Mouse (Mus musculus): ENCODE results near the gene Lim2. TPM values are rescaled to one million over a fixed set of nuclear protein-coding genes. Genes with fewer than 3 reads are reported as not detected.

Lim2 gene
- polyA plus RNA-seq, 1 experiment from 2014 or later: 0.52 TPM

DNA sequence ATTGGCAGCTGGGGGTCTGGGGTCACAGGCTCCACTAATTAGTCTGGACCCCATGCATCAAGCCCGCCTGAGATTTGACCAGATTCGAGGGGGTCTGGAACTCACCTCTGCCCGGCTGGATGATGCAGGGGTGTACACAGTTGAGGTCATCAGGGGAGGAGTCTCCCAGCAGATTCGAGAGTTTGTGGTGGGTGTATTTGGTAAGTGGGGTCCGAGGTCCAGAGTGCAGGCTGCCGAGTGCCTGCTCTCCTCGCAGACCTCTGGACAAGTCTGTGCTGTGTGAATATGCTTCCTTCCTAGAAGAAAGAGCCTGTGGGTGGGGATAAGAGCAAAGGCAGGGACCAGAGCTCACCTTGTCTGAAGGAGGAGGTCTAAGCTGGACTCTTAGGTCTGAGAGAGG lies 36.5 kb downstream of the Lim2 start:
- Histone ChIP-seq H3K9me3 (ENCODE audit: control insufficient read depth) (no peaks in the 10 kb centered on the region), H3K9ac (ENCODE audit: low read depth, low read length) (no peak overlapping the region), H3K27ac (ENCODE audit: low read depth, low read length) (no peak overlapping the region), H3K36me3 (ENCODE audit: control insufficient read depth, insufficient read depth) (no peaks in the 10 kb centered on the region), H3K4me1 (replicated peaks; ENCODE audit: control insufficient read depth, insufficient read depth, low read length) (no peaks in the 10 kb centered on the region), H3K27me3 (replicated peaks; ENCODE audit: control insufficient read depth, insufficient read depth, low read length) (no peaks in the 10 kb centered on the region), H3K4me3 (ENCODE audit: low read depth, low read length) (no peak overlapping the region), H3K4me2 (replicated peaks; ENCODE audit: low read depth) (no peak overlapping the region)
- TF ChIP-seq CTCF (IDR thresholded peaks at IDR 0.05; ENCODE audit: low read depth): no peak
- no peak for ATAC-seq
- WGBS: 78% methylated on average over 7 of the region's 7 CpGs

DNA sequence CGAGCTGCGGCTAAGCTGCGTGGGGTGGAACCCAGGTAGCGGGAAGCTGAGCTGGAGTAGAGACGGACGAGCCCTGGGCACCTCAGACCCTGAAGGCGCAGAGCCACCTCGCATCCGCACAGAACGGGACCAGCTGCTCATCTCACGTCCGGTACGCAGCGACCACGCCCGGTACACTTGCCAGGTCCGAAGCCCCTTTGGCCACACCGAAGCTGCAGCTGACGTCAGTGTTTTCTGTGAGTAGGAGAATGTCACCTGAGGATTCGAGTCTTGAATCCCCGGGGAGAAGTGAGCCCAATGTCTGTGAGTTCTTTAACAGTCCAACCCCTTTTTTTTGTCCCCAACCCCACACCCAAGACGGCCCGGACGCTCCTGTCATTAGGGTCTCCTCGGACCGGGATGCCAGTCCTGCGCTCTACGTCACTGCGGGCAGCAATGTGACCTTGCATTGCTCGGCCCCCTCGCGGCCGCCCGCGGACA lies 37.4 kb downstream of the Lim2 start:
- Histone ChIP-seq H3K9me3 (ENCODE audit: control insufficient read depth) (no peaks in the 10 kb centered on the region), H3K27ac (ENCODE audit: low read depth, low read length) (no peak overlapping the region), H3K27me3 (replicated peaks; ENCODE audit: control insufficient read depth, insufficient read depth, low read length) (no peaks in the 10 kb centered on the region), H3K9ac (ENCODE audit: low read depth, low read length) (peak overlapping the region; percentile 51), H3K4me2 (replicated peaks; ENCODE audit: low read depth) (peak overlapping the region; percentile 97), H3K36me3 (ENCODE audit: control insufficient read depth, insufficient read depth) (no peaks in the 10 kb centered on the region), H3K4me1 (replicated peaks; ENCODE audit: control insufficient read depth, insufficient read depth, low read length) (no peaks in the 10 kb centered on the region), H3K4me3 (ENCODE audit: low read depth, low read length) (peak overlapping the region; percentile 51)
- ATAC-seq: peak; percentile 31; the same call in 1 of the 2 replicates
- 7% methylated on average over 35 of the region's 35 CpGs for whole genome bisulfite sequencing
- no peak; the same call in 1 of the 2 replicates for TF ChIP-seq CTCF (IDR thresholded peaks at IDR 0.05; ENCODE audit: low read depth)

DNA sequence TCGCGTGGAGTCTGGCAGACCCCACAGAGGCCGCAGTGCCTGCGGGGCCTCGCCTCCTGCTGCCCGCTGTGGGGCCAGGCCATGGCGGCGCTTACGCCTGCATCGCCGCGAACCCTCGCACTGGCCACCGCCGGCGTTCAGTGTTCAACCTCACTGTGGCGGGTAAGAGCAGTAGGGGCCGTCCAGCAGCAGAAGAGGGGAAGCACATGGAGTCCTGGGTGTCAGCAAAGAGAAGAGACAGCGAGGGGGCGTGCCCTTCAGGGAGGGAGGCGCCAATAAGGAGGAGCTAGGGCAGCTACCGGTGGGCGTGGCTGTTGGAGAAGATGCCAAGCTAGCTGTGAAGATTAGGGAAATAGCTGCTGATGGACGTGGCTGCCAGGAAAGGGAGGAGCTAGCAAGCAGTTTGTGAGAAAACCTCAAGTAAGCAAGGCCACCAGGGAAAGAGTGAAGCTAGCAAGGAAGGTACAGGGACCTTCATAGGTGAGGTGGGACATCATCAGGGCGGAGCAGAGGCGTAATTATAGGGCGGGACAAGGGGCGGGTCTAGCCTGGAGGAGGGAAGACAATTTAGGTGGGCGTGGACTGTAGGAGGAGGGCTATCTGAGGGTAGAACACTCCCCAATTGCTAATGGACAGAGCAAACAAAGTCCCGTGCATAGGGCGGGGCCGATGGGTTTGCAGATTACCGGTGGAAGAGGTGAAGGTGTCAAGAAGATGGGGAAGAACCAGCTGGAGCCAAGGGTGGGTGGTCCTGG lies 38.1 kb downstream of the Lim2 start:
- H3K9me3 ChIP-seq (ENCODE audit: control insufficient read depth): no peaks in the 10 kb centered on the region
- no peaks in the 10 kb centered on the region for H3K4me1 ChIP-seq (replicated peaks; ENCODE audit: control insufficient read depth, insufficient read depth, low read length)
- H3K36me3 ChIP-seq (ENCODE audit: control insufficient read depth, insufficient read depth): no peaks in the 10 kb centered on the region; the same call in 1 of the 2 replicates
- peak overlapping the region; percentile 51 for H3K9ac ChIP-seq (ENCODE audit: low read depth, low read length)
- peak; percentile 62 for TF ChIP-seq CTCF (IDR thresholded peaks at IDR 0.05; ENCODE audit: low read depth)
- peak; percentile 83 for ATAC-seq
- 1% methylated on average over 33 of the region's 33 CpGs for WGBS
- no peaks in the 10 kb centered on the region for H3K27me3 ChIP-seq (replicated peaks; ENCODE audit: control insufficient read depth, insufficient read depth, low read length)
- peak overlapping the region; percentile 97 for H3K4me2 ChIP-seq (replicated peaks; ENCODE audit: low read depth)
- H3K27ac ChIP-seq (ENCODE audit: low read depth, low read length): no peak overlapping the region; the same call in 1 of the 2 replicates
- H3K4me3 ChIP-seq (ENCODE audit: low read depth, low read length): peak overlapping the region; percentile 51

DNA sequence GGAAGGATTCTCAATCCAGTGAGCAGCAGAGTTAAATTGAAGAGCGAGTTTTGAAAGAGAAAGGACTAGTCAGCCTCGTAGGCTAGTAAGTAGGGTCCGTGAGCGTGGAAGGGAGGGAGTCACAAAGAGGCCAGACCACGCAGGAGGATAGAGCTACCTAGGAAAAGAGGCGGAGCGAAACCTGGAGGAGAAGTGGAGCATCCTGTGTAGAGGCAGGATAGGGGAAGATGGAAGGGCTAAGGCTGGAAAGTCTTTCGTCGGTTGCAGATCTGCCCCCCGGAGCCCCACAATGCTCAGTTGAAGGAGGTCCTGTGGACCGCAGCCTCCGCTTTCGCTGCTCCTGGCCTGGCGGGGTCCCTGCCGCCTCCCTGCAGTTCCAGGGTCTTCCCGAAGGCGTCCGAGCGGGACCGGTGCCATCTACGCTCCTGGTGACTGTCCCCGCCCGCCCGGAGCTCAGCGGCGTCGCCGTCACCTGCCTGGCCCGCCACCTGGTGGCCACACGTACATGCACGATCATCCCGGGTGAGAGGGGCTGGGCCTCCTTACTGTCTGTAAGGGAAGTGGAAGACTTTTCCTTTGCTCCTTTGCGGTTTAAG lies 38.7 kb downstream of the Lim2 start:
- peak overlapping the region; percentile 51 for H3K4me3 ChIP-seq (ENCODE audit: low read depth, low read length)
- H3K4me1 ChIP-seq (replicated peaks; ENCODE audit: control insufficient read depth, insufficient read depth, low read length): no peaks in the 10 kb centered on the region
- 2% methylated on average over 33 of the region's 33 CpGs for WGBS
- TF ChIP-seq CTCF (IDR thresholded peaks at IDR 0.05; ENCODE audit: low read depth): peak; percentile 98
- ATAC-seq: peak; percentile 74
- peak overlapping the region; percentile 28 for H3K9ac ChIP-seq (ENCODE audit: low read depth, low read length)
- H3K36me3 ChIP-seq (ENCODE audit: control insufficient read depth, insufficient read depth): no peaks in the 10 kb centered on the region; the same call in 1 of the 2 replicates
- H3K27ac ChIP-seq (ENCODE audit: low read depth, low read length): no peak overlapping the region
- H3K4me2 ChIP-seq (replicated peaks; ENCODE audit: low read depth): peak overlapping the region; percentile 97
- H3K27me3 ChIP-seq (replicated peaks; ENCODE audit: control insufficient read depth, insufficient read depth, low read length): no peaks in the 10 kb centered on the region
- H3K9me3 ChIP-seq (ENCODE audit: control insufficient read depth): no peaks in the 10 kb centered on the region

DNA sequence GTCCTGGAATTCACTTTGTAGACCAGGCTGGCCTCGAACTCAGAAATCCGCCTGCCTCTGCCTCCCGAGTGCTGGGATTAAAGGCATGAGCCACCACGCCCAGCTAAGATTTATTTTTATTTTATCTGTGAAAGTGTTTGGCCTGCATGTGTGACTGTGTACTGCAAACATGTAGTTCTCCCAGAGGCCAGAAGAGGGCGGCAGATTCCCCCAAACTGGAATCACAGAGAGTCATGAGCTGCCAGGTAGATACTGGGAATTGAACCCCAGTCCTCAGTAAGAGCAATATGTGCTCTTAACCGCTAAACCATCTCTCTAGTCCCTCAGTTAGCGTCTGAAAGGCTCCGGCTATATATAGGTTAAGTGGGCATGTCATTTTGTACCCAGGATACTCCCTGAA lies 42.9 kb downstream of the Lim2 start:
- no peak for ATAC-seq
- TF ChIP-seq CTCF (IDR thresholded peaks at IDR 0.05; ENCODE audit: low read depth): peak; percentile 73
- 49% methylated on average over 8 of the region's 8 CpGs for WGBS

DNA sequence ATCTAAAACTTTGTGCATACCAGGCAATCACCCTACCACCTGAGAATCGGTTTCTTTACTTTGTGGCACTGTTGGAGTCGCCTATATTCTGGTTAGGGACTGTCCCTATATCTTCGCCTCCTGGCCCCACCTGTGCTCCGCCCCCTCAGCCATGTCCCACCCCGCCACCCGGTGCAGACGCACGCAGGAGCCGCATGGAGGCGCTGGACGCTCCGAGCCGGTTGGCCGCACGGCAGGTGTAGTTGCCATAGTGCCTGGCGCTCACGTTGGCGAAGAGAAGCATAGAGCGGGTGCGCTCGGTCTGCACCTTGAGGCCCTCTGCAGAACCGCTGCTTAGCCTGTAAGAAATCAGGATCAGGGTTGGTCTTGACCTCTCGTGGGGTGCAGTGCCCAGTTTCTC lies 48.2 kb downstream of the Lim2 start:
- no peak overlapping the region for H3K9ac ChIP-seq (ENCODE audit: low read depth, low read length)
- peaks cover 23% of the 10 kb centered on the region for H3K27me3 ChIP-seq (replicated peaks; ENCODE audit: control insufficient read depth, insufficient read depth, low read length)
- peak; percentile 42; the same call in 1 of the 2 replicates for TF ChIP-seq CTCF (IDR thresholded peaks at IDR 0.05; ENCODE audit: low read depth)
- no peaks in the 10 kb centered on the region for H3K9me3 ChIP-seq (ENCODE audit: control insufficient read depth)
- H3K4me3 ChIP-seq (ENCODE audit: low read depth, low read length): no peak overlapping the region
- 12% methylated on average over 23 of the region's 23 CpGs for WGBS
- H3K27ac ChIP-seq (ENCODE audit: low read depth, low read length): no peak overlapping the region
- no peaks in the 10 kb centered on the region; the same call in 1 of the 2 replicates for H3K36me3 ChIP-seq (ENCODE audit: control insufficient read depth, insufficient read depth)
- peak; percentile 48; the same call in 1 of the 2 replicates for ATAC-seq
- no peaks in the 10 kb centered on the region for H3K4me1 ChIP-seq (replicated peaks; ENCODE audit: control insufficient read depth, insufficient read depth, low read length)
- H3K4me2 ChIP-seq (replicated peaks; ENCODE audit: low read depth): no peak overlapping the region

More for the DNA sequence above, 42.9 kb downstream of the Lim2 start:
- no peak overlapping the region for H3K4me3 ChIP-seq (ENCODE audit: low read depth, low read length)
- H3K36me3 ChIP-seq (ENCODE audit: control insufficient read depth, insufficient read depth): no peaks in the 10 kb centered on the region; the same call in 1 of the 2 replicates
- no peaks in the 10 kb centered on the region for H3K27me3 ChIP-seq (replicated peaks; ENCODE audit: control insufficient read depth, insufficient read depth, low read length)
- no peaks in the 10 kb centered on the region for H3K9me3 ChIP-seq (ENCODE audit: control insufficient read depth)
- H3K4me2 ChIP-seq (replicated peaks; ENCODE audit: low read depth): no peak overlapping the region
- no peak overlapping the region for H3K27ac ChIP-seq (ENCODE audit: low read depth, low read length)
- no peak overlapping the region for H3K9ac ChIP-seq (ENCODE audit: low read depth, low read length)
- H3K4me1 ChIP-seq (replicated peaks; ENCODE audit: control insufficient read depth, insufficient read depth, low read length): no peaks in the 10 kb centered on the region
